9 mouse cellular contexts compared by ENCODE assay signal in the genomic region with DNA sequence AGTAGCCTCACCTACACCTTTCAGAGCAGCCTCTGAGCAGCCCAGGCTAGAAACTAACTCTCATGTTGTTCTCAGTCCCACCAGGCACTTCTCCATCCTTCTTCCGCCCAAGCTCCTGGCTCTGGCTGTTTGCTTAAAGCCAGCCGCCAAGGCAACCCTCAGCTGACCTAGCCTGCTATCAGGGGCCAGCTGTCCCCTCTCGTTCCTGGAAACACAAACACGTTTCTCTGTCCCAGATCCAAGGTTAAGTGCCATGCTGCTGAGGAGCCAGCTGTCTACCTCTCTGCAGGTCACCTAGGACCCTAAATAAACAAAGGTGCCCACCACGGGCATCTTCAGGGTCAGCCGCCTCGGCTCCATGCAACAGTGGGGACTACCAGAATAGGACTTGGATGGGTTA. TPM values are rescaled to one million over a fixed set of nuclear protein-coding genes. Genes with fewer than 3 reads are reported as not detected.
DNase-seq lines count a peak whose midpoint lies in the region; ATAC-seq lines count a peak whose summit lies in the region.
"Had no signal": no experiment of that assay in that cellular context is flagged by ENCODE, and none has a peak within 500 bp of the region (broad histone marks: within the 10 kb centered on the region; RNA-seq: fewer than 3 reads in every experiment).

No protein-coding gene starts in this region.

- peak overlapping the region; percentile 35; the same call in 1 of the 2 replicates for H3K27ac ChIP-seq in limb, embryonic 12.5 days
- no peak overlapping the region for H3K27ac ChIP-seq in limb, embryonic 10.5 days
- peak overlapping the region; percentile 77 for H3K27ac ChIP-seq in heart, embryonic 15.5 days
- H3K27ac ChIP-seq: macrophage had no signal

- no peaks in the 10 kb centered on the region for H3K36me3 ChIP-seq in limb, embryonic 12.5 days
- H3K36me3 ChIP-seq in limb, embryonic 10.5 days, result no peaks in the 10 kb centered on the region
- no peaks in the 10 kb centered on the region for H3K36me3 ChIP-seq in heart, embryonic 15.5 days

- WGBS in limb, embryonic 12.5 days, result 53% methylated on average over 7 of the region's 7 CpGs
- WGBS in limb, embryonic 10.5 days, result 65% methylated on average over 7 of the region's 7 CpGs
- 29% methylated on average over 7 of the region's 7 CpGs for WGBS in heart, embryonic 15.5 days

- ATAC-seq in limb, embryonic 12.5 days (ENCODE audit: insufficient number of reproducible peaks, insufficient read depth, low FRiP score, low TSS enrichment, low read depth), result no peak
- ATAC-seq in heart, embryonic 15.5 days (replicated peaks; ENCODE audit: insufficient number of reproducible peaks, insufficient read depth, low FRiP score, low read depth), result no peak
- ATAC-seq: forebrain, postnatal 0 days had no signal

- no peak overlapping the region for H3K4me3 ChIP-seq in limb, embryonic 12.5 days (replicated peaks)
- H3K4me3 ChIP-seq in limb, embryonic 10.5 days, result no peak overlapping the region
- H3K4me3 ChIP-seq in heart, embryonic 15.5 days, result no peak overlapping the region

- H3K9ac ChIP-seq in limb, embryonic 12.5 days (replicated peaks), result no peak overlapping the region
- H3K9ac ChIP-seq in heart, embryonic 15.5 days, result no peak overlapping the region
- H3K9ac ChIP-seq: forebrain, postnatal 0 days had no signal

- H3K4me2 ChIP-seq in limb, embryonic 12.5 days, result no peak overlapping the region
- peak overlapping the region; percentile 12 for H3K4me2 ChIP-seq in heart, embryonic 15.5 days

- H3K27me3 ChIP-seq in limb, embryonic 12.5 days, result no peaks in the 10 kb centered on the region
- no peaks in the 10 kb centered on the region for H3K27me3 ChIP-seq in limb, embryonic 10.5 days (ENCODE audit: low read depth, poor library complexity, severe bottlenecking)
- H3K27me3 ChIP-seq in heart, embryonic 15.5 days, result no peaks in the 10 kb centered on the region

- H3K9me3 ChIP-seq in limb, embryonic 12.5 days, result no peaks in the 10 kb centered on the region
- H3K9me3 ChIP-seq in limb, embryonic 10.5 days (replicated peaks), result no peaks in the 10 kb centered on the region
- no peaks in the 10 kb centered on the region for H3K9me3 ChIP-seq in heart, embryonic 15.5 days (replicated peaks)

- no peak for DNase-seq in limb, embryonic 10.5 days (ENCODE audit: low spot score)
- DNase-seq in cerebellum, postnatal 25 days, result peak; percentile 41 to 54
- peak; percentile 28 to 53 for DNase-seq in lung, postnatal 4 days
- DNase-seq in frontal cortex, postnatal 10 days (ENCODE audit: low spot score in 2 of 2), result no peak
- no peak for DNase-seq in left cerebral cortex, adult 11 months (ENCODE audit: low spot score)
- DNase-seq: forebrain, postnatal 0 days had no signal

- peaks cover 25% of the 10 kb centered on the region for H3K4me1 ChIP-seq in limb, embryonic 12.5 days (replicated peaks)
- H3K4me1 ChIP-seq in limb, embryonic 10.5 days, result peaks cover 24% of the 10 kb centered on the region
- H3K4me1 ChIP-seq in heart, embryonic 15.5 days (replicated peaks), result peaks cover 30% of the 10 kb centered on the region

RNA-seq across cellular contexts. Expression of gene Rph3al, which starts 12.4 kb away (rescaled TPM):
- polyA plus RNA-seq in limb, embryonic 12.5 days (2016; fragmentation: Nextera tagmentation; extraction: Ambion mirVana), result 2.3 and 3.0 TPM in 2 replicates
- 1.2 and 2.4 TPM in 2 replicates for polyA plus RNA-seq in limb, embryonic 10.5 days (2016; fragmentation: Nextera tagmentation; extraction: Ambion mirVana)
- polyA plus RNA-seq in heart, embryonic 15.5 days (2015; fragmentation: Nextera tagmentation; extraction: Ambion mirVana), result 5.1 and 5.2 TPM in 2 replicates
- polyA plus RNA-seq: macrophage had no signal

Comparison
In these comparisons a context has a peak if more than half of its experiments do, and no peak if none do; other contexts are left out.
1. DNase-seq: peak in cerebellum, postnatal 25 days (2 of 2) and lung, postnatal 4 days (2 of 2); none in limb, embryonic 10.5 days (single experiment), frontal cortex, postnatal 10 days (0 of 2) and left cerebral cortex, adult 11 months (single experiment).